Mouse (Mus musculus) midbrain, embryonic 12.5 days (tissue): ENCODE data around the gene Zdhhc18. TPM values are rescaled to one million over a fixed set of nuclear protein-coding genes. Genes with fewer than 3 reads are reported as not detected.

Experiments
- ATAC-seq: fragments of 200-750 bp; cut with Nextera tagmentation; 2 replicates; pipeline ENCODE4 v1.8.0; 2017; ENCODE audit warnings: low read depth, moderate TSS enrichment, moderate library complexity; ENCODE audit not compliant: low FRiP score
- H3K27ac ChIP-seq: fragments of 300-500 bp; sonication (generic); replicated peaks from 2 replicates; pipeline ENCODE4 v1.5.1; 2016; ENCODE audit warnings: mild to moderate bottlenecking
- H3K27me3 ChIP-seq: fragments of 300-500 bp; sonication (generic); 2 replicates; pipeline ENCODE4 v1.6.1; 2016; ENCODE audit warnings: mild to moderate bottlenecking
- H3K36me3 ChIP-seq: fragments of 300-500 bp; sonication (generic); 2 replicates; pipeline ENCODE4 v1.6.1; 2016
- H3K4me1 ChIP-seq: fragments of 300-500 bp; sonication (generic); 2 replicates; pipeline ENCODE4 v1.6.1; 2016
- H3K4me2 ChIP-seq: fragments of 300-500 bp; sonication (generic); replicated peaks from 2 replicates; pipeline ENCODE4 v1.6.1; 2016; ENCODE audit warnings: mild to moderate bottlenecking, moderate library complexity
- H3K4me3 ChIP-seq: fragments of 300-500 bp; sonication (generic); 2 replicates; pipeline ENCODE4 v1.5.1; 2016; ENCODE audit warnings: mild to moderate bottlenecking
- H3K9ac ChIP-seq: fragments of 300-500 bp; sonication (generic); replicated peaks from 2 replicates; pipeline ENCODE4 v1.6.1; 2016; ENCODE audit warnings: mild to moderate bottlenecking, moderate library complexity
- H3K9me3 ChIP-seq: fragments of 300-500 bp; sonication (generic); 2 replicates; pipeline ENCODE4 v1.6.1; 2016; ENCODE audit warnings: mild to moderate bottlenecking
- WGBS: fragments of 180-500 bp; shearing (Covaris S2); methylation state at CpG from one replicate; pipeline ENCODE4 v1.1.7; 2016; 5-methylcytosine and 5-hydroxymethylcytosine counted together
- polyA plus RNA-seq: library from polyadenylated mRNA; unstranded; fragments of >200 nt; fragmentation: Nextera tagmentation; extraction: Ambion mirVana; gene quantifications from 2 replicates; pipeline ENCODE4 v1.2.1, GENCODE M21; 2016

The Zdhhc18 gene
- polyA plus RNA-seq, 1 experiment from 2014 or later, result 4.7 TPM

- H3K9me3 ChIP-seq, result peaks cover 3% of the 10 kb centered on the region; the same call in 1 of the 2 replicates
- no peak for ATAC-seq
- no peaks in the 10 kb centered on the region for H3K27me3 ChIP-seq
- H3K4me3 ChIP-seq, result no peak overlapping the region
- no peak overlapping the region for H3K4me2 ChIP-seq
- H3K36me3 ChIP-seq, result peaks cover 40% of the 10 kb centered on the region
- H3K9ac ChIP-seq, result no peak overlapping the region
- H3K27ac ChIP-seq, result no peak overlapping the region
- 97% methylated on average over 7 of the region's 7 CpGs for WGBS
- H3K4me1 ChIP-seq, result no peaks in the 10 kb centered on the region
Measured at GRCm38 (mm10) chr4:133612416-133612815, 37.5 kb downstream of the Zdhhc18 start.

DNA sequence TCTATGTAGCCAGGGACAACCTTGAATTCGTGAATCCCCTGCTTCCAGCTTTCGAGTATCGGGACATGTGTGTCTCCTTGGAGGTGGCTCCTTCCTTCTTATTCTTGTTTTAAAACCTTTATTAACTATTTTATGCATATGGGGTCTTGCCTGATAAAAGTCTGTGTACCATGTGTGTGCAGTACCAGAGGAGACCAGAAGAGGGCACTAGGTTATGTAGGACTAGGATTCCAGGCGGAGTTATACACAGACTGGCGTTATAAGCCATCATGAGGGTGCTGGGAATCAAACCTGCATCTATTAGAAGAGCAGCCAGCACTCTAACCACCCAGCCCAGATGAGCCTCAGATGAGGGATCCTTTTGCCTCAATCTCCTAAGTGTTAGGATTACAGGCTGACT is 38.1 kb downstream of the Zdhhc18 start:
- no peak overlapping the region for H3K9ac ChIP-seq
- WGBS, result 97% methylated on average over 5 of the region's 5 CpGs
- no peak overlapping the region for H3K4me2 ChIP-seq
- no peak for ATAC-seq
- no peaks in the 10 kb centered on the region for H3K27me3 ChIP-seq
- H3K36me3 ChIP-seq, result peaks cover 37% of the 10 kb centered on the region
- no peaks in the 10 kb centered on the region for H3K4me1 ChIP-seq
- H3K27ac ChIP-seq, result no peak overlapping the region
- H3K4me3 ChIP-seq, result no peak overlapping the region
- H3K9me3 ChIP-seq, result peaks cover 3% of the 10 kb centered on the region; the same call in 1 of the 2 replicates

GRCm38 (mm10) chr4:133609719-133610118 is 40.2 kb downstream of the Zdhhc18 start:
- H3K4me3 ChIP-seq, result no peak overlapping the region
- no peaks in the 10 kb centered on the region for H3K27me3 ChIP-seq

GRCm38 (mm10) chr4:133607284-133607683 is 42.7 kb downstream of the Zdhhc18 start:
- peaks cover 51% of the 10 kb centered on the region for H3K36me3 ChIP-seq
- H3K9ac ChIP-seq, result no peak overlapping the region
- H3K27me3 ChIP-seq, result peaks cover 13% of the 10 kb centered on the region
- H3K27ac ChIP-seq, result no peak overlapping the region
- no peak for ATAC-seq
- WGBS, result 81% methylated on average over 10 of the region's 10 CpGs
- H3K4me2 ChIP-seq, result no peak overlapping the region
- H3K4me1 ChIP-seq, result no peaks in the 10 kb centered on the region
- H3K4me3 ChIP-seq, result no peak overlapping the region
- H3K9me3 ChIP-seq, result peaks cover 3% of the 10 kb centered on the region; the same call in 1 of the 2 replicates

More at GRCm38 (mm10) chr4:133609719-133610118, 40.2 kb downstream of the Zdhhc18 start:
- H3K4me1 ChIP-seq, result no peaks in the 10 kb centered on the region
- peaks cover 3% of the 10 kb centered on the region; the same call in 1 of the 2 replicates for H3K9me3 ChIP-seq
- H3K36me3 ChIP-seq, result peaks cover 53% of the 10 kb centered on the region
- no peak; the same call in 1 of the 2 replicates for ATAC-seq
- no peak overlapping the region for H3K9ac ChIP-seq
- no peak overlapping the region for H3K27ac ChIP-seq
- H3K4me2 ChIP-seq, result no peak overlapping the region
- WGBS, result 15% methylated on average over 6 of the region's 6 CpGs

DNA sequence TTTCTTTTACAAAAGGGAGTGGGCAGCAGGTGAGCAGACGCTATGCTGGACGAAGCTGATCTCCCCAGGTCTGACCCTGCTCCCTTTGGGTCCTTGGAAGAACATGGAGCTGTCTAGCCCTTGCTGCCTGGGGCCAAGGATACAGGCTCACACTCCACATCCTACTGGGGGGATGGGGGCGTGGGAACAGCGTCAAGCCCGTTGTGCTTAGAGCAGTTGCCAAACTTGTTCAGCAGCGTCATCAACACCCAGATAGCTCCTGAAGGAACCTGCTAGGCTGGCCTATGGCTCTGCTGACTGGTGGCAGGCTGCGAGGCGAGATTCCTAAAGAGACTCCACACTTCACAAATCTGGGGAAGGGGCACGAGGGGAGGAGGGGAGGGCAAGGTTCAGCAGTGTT is 44.6 kb downstream of the Zdhhc18 start:
- WGBS, result 68% methylated on average over 9 of the region's 9 CpGs
- Histone ChIP-seq H3K27me3 (peaks cover 33% of the 10 kb centered on the region), H3K4me1 (no peaks in the 10 kb centered on the region), H3K36me3 (peaks cover 41% of the 10 kb centered on the region), H3K9ac (no peak overlapping the region), H3K4me2 (no peak overlapping the region), H3K27ac (no peak overlapping the region), H3K4me3 (no peak overlapping the region), H3K9me3 (no peaks in the 10 kb centered on the region)
- no peak for ATAC-seq

- Histone ChIP-seq H3K4me3 (no peak overlapping the region), H3K36me3 (peaks cover 41% of the 10 kb centered on the region), H3K9me3 (no peaks in the 10 kb centered on the region), H3K27me3 (peaks cover 37% of the 10 kb centered on the region), H3K4me2 (no peak overlapping the region), H3K9ac (no peak overlapping the region), H3K27ac (no peak overlapping the region), H3K4me1 (peaks cover 4% of the 10 kb centered on the region)
- no peak for ATAC-seq
- WGBS, result 66% methylated on average over 6 of the region's 6 CpGs
Measured at GRCm38 (mm10) chr4:133604856-133605255, 45.1 kb downstream of the Zdhhc18 start.

DNA sequence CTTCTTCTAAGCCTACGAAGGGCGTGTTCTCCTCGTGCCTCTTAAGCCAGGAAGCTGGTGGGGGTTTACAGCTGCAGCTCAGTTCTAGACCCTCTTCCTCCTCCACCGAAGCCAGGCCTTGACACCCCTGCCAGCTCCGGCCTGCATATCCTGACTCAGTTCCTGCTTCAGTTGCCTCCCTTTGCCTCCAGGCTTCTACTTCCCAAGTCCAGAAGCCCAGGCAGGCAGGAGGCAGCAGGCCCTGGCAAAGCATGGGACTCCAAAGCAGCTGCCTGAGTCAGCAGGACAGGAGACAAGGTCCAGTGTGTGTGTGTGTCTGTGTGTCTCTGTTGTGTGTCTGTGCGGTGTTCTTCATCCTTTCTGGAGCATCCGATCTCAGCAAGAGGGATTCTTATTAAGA is 45.8 kb downstream of the Zdhhc18 start:
- H3K27me3 ChIP-seq, result peaks cover 44% of the 10 kb centered on the region
- no peak overlapping the region for H3K9ac ChIP-seq
- H3K4me2 ChIP-seq, result no peak overlapping the region
- H3K36me3 ChIP-seq, result peaks cover 41% of the 10 kb centered on the region
- ATAC-seq, result no peak
- H3K27ac ChIP-seq, result no peak overlapping the region
- 82% methylated on average over 7 of the region's 7 CpGs for WGBS
- no peaks in the 10 kb centered on the region for H3K9me3 ChIP-seq
- H3K4me1 ChIP-seq, result peaks cover 10% of the 10 kb centered on the region
- no peak overlapping the region for H3K4me3 ChIP-seq

DNA sequence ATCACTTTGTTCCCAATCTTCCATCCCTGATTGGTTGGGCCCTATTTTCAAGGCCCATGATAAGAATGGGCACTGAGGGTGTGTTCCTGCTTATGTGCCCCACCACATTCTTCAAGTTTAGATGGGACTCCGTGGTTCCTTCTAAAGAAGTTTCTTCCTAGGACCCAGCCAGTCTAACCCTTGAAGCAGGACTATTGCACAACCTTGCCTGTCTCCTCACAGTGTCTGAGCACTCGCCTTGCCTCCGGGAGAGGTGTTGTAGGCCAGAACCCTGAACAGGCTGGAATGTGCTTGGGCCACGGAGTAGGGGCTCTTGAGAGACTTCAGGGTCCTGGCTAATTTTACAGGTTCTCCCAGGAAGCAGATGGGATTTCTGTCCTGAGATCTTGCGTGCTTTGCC is 46.9 kb downstream of the Zdhhc18 start:
- H3K4me2 ChIP-seq, result no peak overlapping the region
- no peak overlapping the region for H3K9ac ChIP-seq
- ATAC-seq, result no peak
- 92% methylated on average over 5 of the region's 5 CpGs for WGBS
- H3K9me3 ChIP-seq, result no peaks in the 10 kb centered on the region
- peaks cover 55% of the 10 kb centered on the region for H3K27me3 ChIP-seq
- H3K4me3 ChIP-seq, result no peak overlapping the region
- no peak overlapping the region for H3K27ac ChIP-seq
- peaks cover 12% of the 10 kb centered on the region for H3K4me1 ChIP-seq
- H3K36me3 ChIP-seq, result peaks cover 33% of the 10 kb centered on the region

GRCm38 (mm10) chr4:133601721-133602218 is 48.2 kb downstream of the Zdhhc18 start, which contains the start of gene Sfn:
Sfn (minus strand) TSS chr4:133602168.
- peaks cover 60% of the 10 kb centered on the region for H3K27me3 ChIP-seq

GRCm38 (mm10) chr4:133600306-133600705 is 49.6 kb downstream of the Zdhhc18 start:
- no peak overlapping the region for H3K9ac ChIP-seq
- WGBS, result 24% methylated on average over 9 of the region's 9 CpGs

More at GRCm38 (mm10) chr4:133601721-133602218, 48.2 kb downstream of the Zdhhc18 start, which contains the start of gene Sfn:
- Histone ChIP-seq H3K4me2 (no peak within 1 kb of the TSS), H3K9me3 (no peaks in the 10 kb centered on the region), H3K4me3 (no peak within 1 kb of the TSS), H3K9ac (no peak within 1 kb of the TSS), H3K4me1 (peaks cover 12% of the 10 kb centered on the region), H3K27ac (no peak within 1 kb of the TSS), H3K36me3 (peaks cover 30% of the 10 kb centered on the region)
- WGBS, result 3% methylated on average over 16 of the region's 16 CpGs
- ATAC-seq, result no peak

DNA sequence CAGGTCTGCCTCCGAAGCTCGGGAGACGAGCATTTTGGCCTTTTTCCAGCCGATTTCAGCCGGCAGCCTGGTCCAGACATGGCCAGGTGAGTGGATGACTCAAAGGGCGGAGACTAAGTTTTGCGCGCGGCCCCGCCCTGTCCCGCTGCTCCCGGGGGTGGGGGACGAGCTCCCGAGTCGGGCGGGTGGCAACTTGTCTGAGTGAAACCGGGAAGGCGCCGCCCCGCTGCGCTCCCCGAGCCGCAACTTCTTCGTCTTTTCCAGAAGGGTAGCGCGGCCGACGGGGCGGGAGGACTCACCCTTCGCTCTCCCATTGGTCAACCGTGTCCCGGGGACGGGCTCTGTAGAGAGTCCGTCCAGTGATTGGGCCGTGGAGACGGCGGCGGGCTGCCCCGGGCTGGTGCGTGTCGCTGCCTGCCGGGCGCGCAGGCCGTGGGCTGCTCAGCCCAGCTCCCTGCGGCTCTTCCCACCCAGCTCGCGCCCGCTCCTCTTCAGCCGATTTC is 50.3 kb downstream of the Zdhhc18 start:
- peak overlapping the region; percentile 35 for H3K9ac ChIP-seq
- peak; percentile 95 for ATAC-seq
- peak overlapping the region; percentile 47 for H3K4me3 ChIP-seq
- no peaks in the 10 kb centered on the region for H3K9me3 ChIP-seq
- peaks cover 60% of the 10 kb centered on the region for H3K27me3 ChIP-seq
- WGBS, result under 1% methylated on average over 48 of the region's 50 CpGs
- peaks cover 13% of the 10 kb centered on the region for H3K36me3 ChIP-seq
- H3K4me1 ChIP-seq, result peaks cover 12% of the 10 kb centered on the region
- H3K4me2 ChIP-seq, result peak overlapping the region; percentile 70
- H3K27ac ChIP-seq, result no peak overlapping the region

More at GRCm38 (mm10) chr4:133600306-133600705, 49.6 kb downstream of the Zdhhc18 start:
- Histone ChIP-seq H3K27ac (no peak overlapping the region), H3K4me1 (peaks cover 12% of the 10 kb centered on the region), H3K4me2 (peak overlapping the region; percentile 70), H3K9me3 (no peaks in the 10 kb centered on the region), H3K27me3 (peaks cover 60% of the 10 kb centered on the region), H3K36me3 (peaks cover 20% of the 10 kb centered on the region), H3K4me3 (peak overlapping the region; percentile 47)
- no peak for ATAC-seq

DNA sequence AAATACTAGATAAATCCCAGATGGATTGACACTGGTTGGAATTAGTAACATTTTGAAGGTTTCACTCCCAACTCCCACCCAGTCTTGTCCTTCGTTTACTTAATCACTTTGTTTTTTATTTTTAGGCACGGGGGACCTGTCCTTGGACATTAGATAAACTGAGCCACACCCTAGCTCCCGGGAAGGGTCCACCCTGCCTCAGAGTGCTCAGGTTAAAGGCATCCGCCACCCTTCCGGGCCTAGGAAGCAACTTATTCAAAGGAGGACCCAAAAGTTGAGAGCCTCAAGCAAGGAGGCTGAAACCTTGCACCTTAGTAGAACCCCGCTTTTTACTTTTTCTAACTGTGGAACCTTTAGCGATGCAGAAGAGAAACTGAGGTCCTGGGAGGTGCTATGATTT is 50.8 kb downstream of the Zdhhc18 start:
- Histone ChIP-seq H3K27me3 (peaks cover 60% of the 10 kb centered on the region), H3K27ac (no peak overlapping the region), H3K9ac (peak overlapping the region; percentile 35; the same call in 1 of the 2 replicates), H3K9me3 (no peaks in the 10 kb centered on the region), H3K4me2 (peak overlapping the region; percentile 70), H3K4me3 (peak overlapping the region; percentile 47), H3K4me1 (peaks cover 12% of the 10 kb centered on the region), H3K36me3 (peaks cover 10% of the 10 kb centered on the region)
- WGBS, result 24% methylated on average over 7 of the region's 7 CpGs
- ATAC-seq, result no peak
